Mouse (Mus musculus) embryo, embryonic 10.5 days (tissue): ENCODE results near the gene Strn3.

ENCODE experiments used
- DNase-seq: peaks from one replicate; pipeline ENCODE4 v3.0.0-alpha.2; 2015; ENCODE audit warnings: low spot score

Gene Strn3

DNA sequence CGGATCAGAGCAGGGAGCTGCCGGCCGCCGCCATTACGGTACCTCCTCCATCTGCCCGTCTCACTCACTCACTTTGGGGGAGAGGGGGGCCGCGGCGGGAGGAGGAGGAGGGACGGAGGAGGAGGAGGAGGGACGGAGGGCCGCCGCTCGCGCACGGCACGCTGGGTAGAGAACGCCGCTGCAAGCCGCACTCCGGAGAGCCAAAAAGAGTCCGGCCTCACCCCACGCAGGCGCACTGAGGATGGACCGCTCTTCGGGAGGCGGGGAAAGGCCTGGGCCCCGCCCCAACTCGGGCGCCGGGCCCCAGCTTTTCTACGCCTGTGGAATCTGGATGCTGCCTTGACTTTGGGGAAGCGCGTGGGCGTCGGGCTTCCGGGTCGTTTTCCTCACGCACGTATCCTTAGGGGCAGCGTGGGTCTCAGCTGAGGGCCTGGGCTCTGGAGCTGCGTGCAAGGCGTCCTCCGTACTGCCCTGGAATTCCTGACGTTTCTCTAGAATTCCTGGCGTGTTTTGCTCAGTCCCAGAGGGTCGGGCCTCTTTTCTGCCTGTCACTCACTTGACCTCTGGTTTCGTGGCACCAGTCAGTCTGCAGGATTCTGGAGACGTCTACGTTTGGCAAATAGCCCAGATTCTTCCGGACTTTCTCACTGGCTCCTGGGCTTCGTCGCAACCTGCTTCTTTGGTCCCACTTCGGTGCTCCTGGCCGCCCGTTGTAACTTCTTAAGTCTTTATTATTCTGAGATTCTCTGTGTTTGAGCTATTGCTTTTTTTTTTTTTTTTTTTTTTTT is at the start of gene Strn3:
Gene Strn3, minus strand, starts transcription at position 53 of the 788 bp plus-strand sequence.
- peak; percentile 97 for DNase-seq

- no peak for DNase-seq
These were observed 45.1 kb upstream of the Strn3 start for GRCm38 (mm10) chr12:51736807-51737206.

GRCm38 (mm10) chr12:51736381-51736780 is 44.7 kb upstream of the Strn3 start:
- no peak for DNase-seq

DNA sequence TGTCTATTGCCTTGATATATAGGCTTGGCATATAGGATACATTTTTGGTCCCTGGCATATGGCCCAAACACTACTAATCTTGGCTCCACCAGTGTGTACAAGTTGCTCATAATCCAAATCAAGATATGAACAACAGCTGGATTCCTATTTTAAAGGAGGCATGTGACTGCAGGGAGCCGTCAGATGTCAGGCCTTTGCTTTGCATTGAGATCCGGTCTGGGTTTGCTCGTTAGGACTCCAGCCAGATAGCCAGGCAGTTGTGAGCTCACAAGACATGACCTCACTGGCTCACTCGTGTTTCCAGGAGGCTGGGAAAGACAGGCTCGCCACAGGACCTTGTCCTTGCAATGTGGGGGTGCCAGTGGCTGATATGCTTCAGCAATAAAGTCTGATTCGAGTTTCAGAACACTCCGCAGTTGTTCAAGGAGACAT is 44.2 kb upstream of the Strn3 start:
- no peak for DNase-seq

DNA sequence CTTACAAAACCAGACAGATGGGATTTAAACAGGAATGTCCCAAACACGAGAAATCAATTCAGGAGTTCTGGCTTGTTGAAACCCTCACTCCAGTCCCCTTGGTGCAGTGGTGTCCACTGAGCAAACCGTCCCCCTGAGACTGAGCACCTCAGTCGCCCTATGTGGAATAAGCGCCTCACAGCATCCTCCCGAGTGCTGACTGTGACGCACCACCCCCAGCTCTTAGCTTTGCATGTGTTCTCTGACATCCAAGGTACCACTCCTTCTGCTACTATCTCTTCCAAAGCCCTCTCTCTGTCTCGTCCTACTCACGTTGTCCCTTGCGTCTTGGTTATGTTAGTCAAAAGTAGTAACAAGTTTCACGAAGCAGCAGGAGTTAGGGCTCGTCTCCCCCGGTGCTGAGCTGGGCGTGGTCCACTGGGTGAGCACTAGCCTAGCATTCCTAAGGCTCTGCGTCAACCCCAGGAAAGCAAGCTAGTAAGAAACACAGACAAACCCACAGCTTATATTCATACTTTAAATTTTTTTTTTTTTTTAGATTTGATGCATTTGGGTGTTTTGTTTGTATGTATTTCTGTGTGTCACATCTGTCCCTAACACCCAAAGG is 43.0 kb upstream of the Strn3 start:
- no peak for DNase-seq

- no peak for DNase-seq
These were observed 38.1 kb upstream of the Strn3 start for GRCm38 (mm10) chr12:51729827-51730226.

- DNase-seq, result no peak
These were observed 37.4 kb upstream of the Strn3 start for GRCm38 (mm10) chr12:51729058-51729457.

- DNase-seq, result no peak
These were observed 30.1 kb upstream of the Strn3 start for GRCm38 (mm10) chr12:51721836-51722235.

- DNase-seq, result no peak
These were observed 26.9 kb upstream of the Strn3 start for GRCm38 (mm10) chr12:51718617-51719016.

DNA sequence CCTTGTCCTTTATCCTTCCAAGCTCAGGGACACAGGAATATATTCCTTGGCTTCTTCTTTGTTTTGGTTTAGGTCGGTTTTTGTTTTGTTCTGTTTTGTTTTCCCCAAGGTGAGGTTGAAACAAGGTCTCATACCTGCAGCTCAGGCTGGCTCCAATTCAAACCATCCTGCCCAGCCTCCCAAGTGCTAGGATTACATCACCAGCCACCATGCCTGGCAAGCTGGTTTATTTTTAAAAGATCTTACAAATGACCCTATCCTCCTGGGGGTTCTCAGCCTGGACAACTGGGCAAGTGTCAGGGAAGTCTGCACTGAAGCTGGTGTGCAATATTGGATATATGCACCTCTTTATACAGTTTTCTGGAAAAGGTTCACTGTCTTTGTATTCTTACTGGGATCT is 21.0 kb upstream of the Strn3 start:
- DNase-seq, result no peak

- DNase-seq, result no peak
These were observed 18.5 kb upstream of the Strn3 start for GRCm38 (mm10) chr12:51710154-51710553.

- no peak for DNase-seq
These were observed 18.0 kb upstream of the Strn3 start for GRCm38 (mm10) chr12:51709741-51710140.

- DNase-seq, result no peak
These were observed 17.4 kb upstream of the Strn3 start for GRCm38 (mm10) chr12:51708941-51709686.

- DNase-seq, result no peak
These were observed 15.1 kb upstream of the Strn3 start for GRCm38 (mm10) chr12:51706673-51707235.

DNA sequence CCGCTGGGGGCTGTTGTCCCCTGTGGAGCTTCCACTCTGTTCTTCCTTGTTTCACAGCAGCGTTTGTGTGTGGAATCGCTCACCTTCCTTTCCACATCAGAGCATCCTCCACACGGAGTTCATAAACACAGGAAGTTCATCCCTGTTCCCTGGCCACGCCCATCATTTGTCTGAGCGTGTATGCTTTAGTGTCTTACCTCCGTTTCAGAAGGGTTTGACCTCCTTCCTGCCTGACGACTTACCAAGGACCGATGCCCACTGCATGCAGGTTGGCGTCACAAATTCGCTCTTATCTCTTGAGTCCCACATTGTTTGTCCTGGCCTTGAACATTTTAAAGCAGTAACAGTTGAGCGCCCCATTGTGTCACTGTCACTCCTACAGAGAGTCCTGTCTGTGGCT is 14.1 kb upstream of the Strn3 start:
- DNase-seq, result no peak

GRCm38 (mm10) chr12:51704572-51704971 is 12.9 kb upstream of the Strn3 start:
- DNase-seq, result no peak

DNA sequence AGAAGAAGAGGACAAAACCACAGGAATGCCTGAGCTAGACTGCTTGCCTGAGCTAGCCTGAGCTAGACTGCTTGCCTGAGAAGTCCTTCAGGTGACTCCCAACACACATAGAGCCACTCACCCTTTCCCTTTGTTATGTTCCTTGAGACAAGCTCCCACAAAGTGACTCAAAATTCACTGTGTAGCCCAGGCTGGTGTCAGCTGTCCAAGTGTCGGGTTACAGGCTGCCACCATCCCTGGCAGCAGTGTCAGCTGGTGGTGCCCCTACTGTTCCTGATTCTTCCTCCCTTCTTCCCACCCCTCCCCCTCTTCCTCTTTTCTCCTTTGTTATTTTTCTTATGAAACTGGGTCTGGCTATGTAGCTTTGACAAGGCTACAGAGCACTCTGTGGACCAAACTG is 12.2 kb upstream of the Strn3 start:
- DNase-seq, result peak; percentile 55

DNA sequence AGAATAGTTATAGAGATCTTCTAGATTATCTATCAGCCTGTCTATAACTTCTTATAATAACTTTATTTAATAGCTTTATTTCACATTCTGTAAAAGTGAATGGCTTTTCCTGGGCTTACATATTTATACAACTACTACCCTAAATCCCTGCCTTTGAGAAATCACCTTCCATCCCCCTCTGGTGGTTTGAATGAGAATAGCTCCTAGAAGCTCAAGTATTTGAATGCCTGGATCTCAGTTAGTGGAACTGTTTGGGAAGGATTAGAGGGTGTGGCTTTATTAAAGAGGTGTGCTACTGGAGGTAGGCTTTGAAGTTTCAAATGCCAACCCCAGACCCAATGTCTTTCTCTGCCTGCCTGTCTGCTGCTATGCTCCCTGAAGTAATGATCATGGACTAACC is 10.0 kb upstream of the Strn3 start:
- DNase-seq, result no peak

DNA sequence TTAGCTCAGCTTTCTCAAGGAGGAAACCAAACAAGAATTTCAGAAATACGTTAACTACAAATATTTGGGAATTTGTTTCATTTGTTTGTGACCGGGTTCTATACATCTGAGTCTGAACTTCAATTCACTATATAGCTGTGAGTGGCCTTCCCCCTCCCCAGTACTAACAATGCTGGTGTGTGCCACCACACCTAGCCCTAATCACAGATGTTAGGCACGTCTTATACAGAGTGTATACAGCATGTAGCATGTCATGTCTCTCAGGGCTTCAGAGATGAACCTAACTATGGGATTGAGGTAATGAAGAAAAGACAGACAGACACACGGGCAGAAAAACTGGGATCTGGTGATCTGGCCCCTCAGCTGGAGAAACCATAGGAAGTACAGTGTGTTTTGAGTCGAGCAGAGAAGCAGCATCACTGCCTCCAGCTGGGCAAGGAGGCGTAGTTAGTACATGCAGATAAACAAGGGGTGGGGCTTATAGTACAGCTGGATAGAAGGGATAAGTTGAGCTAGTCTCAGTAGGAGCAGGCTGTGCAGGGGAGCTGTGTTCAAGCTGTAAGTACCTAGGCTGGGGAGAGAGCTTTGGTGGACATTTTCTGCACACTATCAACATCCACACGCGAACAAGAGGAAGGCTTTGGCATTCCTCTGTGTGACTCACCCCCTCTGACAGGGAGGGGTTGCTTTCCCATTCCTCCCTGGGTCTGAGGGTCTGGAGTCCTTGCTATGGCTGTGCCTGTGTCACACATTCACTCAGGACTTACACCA is 8.1 kb upstream of the Strn3 start:
- no peak for DNase-seq

DNA sequence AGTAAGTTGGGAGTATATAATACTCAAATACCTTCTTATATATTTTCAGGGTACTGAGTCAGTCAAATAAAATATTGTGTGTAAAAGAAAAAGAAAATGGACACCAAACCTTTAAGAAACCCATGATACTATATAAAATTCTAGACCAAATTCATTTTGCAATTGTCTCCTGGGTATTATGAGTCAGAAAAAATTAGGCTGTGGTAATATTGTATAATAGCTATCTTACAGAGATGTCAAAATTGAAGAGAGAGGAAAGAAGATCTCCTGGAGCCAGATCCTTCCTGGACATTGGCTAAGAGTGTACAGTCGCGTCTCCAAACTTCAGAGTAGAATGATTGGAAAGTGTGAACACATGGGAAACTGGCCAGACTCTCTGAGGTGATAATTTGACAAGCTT is 4.5 kb upstream of the Strn3 start:
- DNase-seq, result no peak

DNA sequence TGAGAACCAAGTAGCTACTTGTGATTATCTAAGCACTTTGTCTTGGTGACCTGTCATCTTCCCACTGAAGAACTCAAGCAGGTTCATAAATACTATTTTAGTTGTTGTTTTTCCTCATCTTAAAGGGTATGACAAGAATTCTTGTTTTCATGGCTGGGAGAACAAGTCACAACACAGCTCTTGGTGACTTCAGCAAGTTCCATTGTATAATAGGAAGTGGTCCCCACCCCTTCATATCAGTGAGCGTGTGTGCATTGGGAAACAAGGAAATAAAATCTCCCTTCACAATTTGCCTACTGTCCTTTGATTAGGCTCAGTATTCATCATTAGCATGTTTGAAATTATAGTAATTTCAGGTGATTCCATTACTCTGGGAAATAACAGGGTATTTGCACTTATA is 3.3 kb upstream of the Strn3 start:
- DNase-seq, result no peak

DNA sequence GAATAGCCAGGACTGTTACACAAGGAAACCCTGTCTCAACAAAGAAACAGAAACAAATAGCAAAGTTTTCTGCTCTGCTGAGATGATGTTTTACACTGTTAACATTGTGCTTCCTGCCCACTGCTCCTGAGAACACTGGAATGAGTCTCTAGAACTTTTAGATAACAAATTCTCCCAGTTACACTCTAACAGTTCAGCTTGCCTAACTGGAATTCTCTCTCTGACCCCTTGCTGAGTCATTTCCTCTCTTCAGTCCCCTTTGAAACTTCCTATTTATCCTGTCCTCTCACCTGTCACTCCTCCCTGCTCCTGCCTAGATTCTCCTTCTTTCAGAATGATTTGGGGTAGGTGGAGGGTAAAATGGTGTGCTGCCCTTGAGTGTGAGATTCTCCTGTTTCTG is 2.4 kb upstream of the Strn3 start:
- DNase-seq, result no peak
